Mouse (Mus musculus): ENCODE data around the gene Npy4r. TPM values are rescaled to one million over a fixed set of nuclear protein-coding genes. Genes with fewer than 3 reads are reported as not detected.

Npy4r gene
- total RNA-seq, 2 experiments from 2014 or later: 0.16 TPM

GRCm38 (mm10) chr14:34119046-34119723, 33.1 kb downstream of the Npy4r start:
- no peak for DNase-seq

- DNase-seq: no peak
These were observed 38.0 kb downstream of the Npy4r start for GRCm38 (mm10) chr14:34114311-34114710.

GRCm38 (mm10) chr14:34107594-34107993, 44.7 kb downstream of the Npy4r start:
- DNase-seq: no peak

- DNase-seq: peak; percentile 63
These were observed 45.8 kb downstream of the Npy4r start for GRCm38 (mm10) chr14:34106389-34107062.

- peak; percentile 70 for DNase-seq
These were observed 47.4 kb downstream of the Npy4r start for GRCm38 (mm10) chr14:34104892-34105291.

- DNase-seq: no peak
These were observed 48.4 kb downstream of the Npy4r start for GRCm38 (mm10) chr14:34103855-34104254.

- DNase-seq: no peak
These were observed 49.7 kb downstream of the Npy4r start, which contains the start of gene A630023A22Rik for GRCm38 (mm10) chr14:34102601-34103000. Gene A630023A22Rik, minus strand, starts transcription at chr14:34102754.

- DNase-seq: no peak
These were observed 56.1 kb downstream of the Npy4r start for GRCm38 (mm10) chr14:34096161-34096560.

Other genes starting within 250 kb of the Npy4r start
- gene Gdf10, start 228.9 kb downstream of the Npy4r start, total RNA-seq (2021): 1 to 10 TPM; 4.1 to 5.0 TPM
- not detected for gene Gdf2, start 211.4 kb downstream of the Npy4r start, total RNA-seq (2021)
- gene Rbp3, start 198.5 kb downstream of the Npy4r start, total RNA-seq (2021): not detected
- gene Zfp488, start 173.7 kb downstream of the Npy4r start, total RNA-seq (2021): under 1 TPM in 1 of 2 experiments, not detected in 1; 0.09 TPM
- gene Gm30083, start 137.3 kb downstream of the Npy4r start, total RNA-seq (2021): not detected
- not detected for gene Gm5460, start 135.7 kb downstream of the Npy4r start, total RNA-seq (2021)
- gene Antxrl, start 99.8 kb downstream of the Npy4r start, total RNA-seq (2021): not detected
- gene Anxa8, start 66.5 kb downstream of the Npy4r start, total RNA-seq (2021): 1 to 10 TPM in 1 of 2 experiments, under 1 TPM in 1; 0.28 to 1.3 TPM
- not detected for gene A630023A22Rik, start 49.7 kb downstream of the Npy4r start, total RNA-seq (2021)
- gene Gprin2, start 49.2 kb upstream of the Npy4r start, total RNA-seq (2021): under 1 TPM; 0.50 to 0.52 TPM
- 1 to 10 TPM in 1 of 2 experiments, under 1 TPM in 1; 0.89 to 1.6 TPM for gene Syt15, start 67.1 kb upstream of the Npy4r start, total RNA-seq (2021)
- gene Shld2, start 158.0 kb upstream of the Npy4r start, total RNA-seq (2021): 1 to 10 TPM; 7.1 to 8.0 TPM
- 100 to 1,000 TPM; 116 to 120 TPM for gene Glud1, start 158.2 kb upstream of the Npy4r start, total RNA-seq (2021)
- gene Fam25c, start 202.9 kb upstream of the Npy4r start, total RNA-seq (2021): not detected
- 10 to 100 TPM; 10.2 to 16.9 TPM for gene Sncg, start 222.3 kb upstream of the Npy4r start, total RNA-seq (2021)
- 10 to 100 TPM; 16.7 to 18.7 TPM for gene Mmrn2, start 223.0 kb upstream of the Npy4r start, total RNA-seq (2021)

Measured in gastrocnemius, postnatal 10 days (tissue).